Mouse (Mus musculus) ovary, postnatal 10 days (tissue): Measurements from ENCODE around the gene Mrgpra9.
"Not testable (repeated sequence)": the region's sequence is repeated elsewhere in the genome, so short reads cannot be mapped to it uniquely, and the experiment has no call there.

ENCODE experiments used
- DNase-seq: peaks from one replicate; pipeline ENCODE4 v3.0.0; 2022; ENCODE audit warnings: low spot score

The Mrgpra9 gene

DNA sequence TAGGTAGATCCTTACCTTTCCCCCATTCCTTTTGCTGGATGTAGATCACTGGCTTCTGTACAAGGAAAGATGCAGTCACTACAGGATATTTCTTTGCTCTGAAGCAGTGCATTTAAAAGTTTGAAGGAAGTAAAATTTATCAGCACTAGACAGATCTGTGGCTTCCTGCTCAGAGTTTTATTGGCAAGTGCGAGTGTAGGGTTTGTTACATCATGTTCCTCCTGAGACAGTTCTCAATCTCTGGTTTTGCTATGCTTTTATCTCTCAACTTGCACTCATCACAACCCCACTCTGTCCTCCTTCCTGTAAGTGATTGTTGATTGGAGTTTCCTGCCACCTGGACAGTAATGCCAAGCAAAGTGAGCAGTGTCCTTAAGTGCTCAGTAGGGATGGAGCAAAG is at the start of gene Mrgpra9:
Gene Mrgpra9, minus strand, starts transcription at position 79 of the 400 bp plus-strand sequence.
- no peak for DNase-seq

- DNase-seq: not testable (repeated sequence)
Measured at GRCm38 (mm10) chr7:47299612-47300011, 47.0 kb upstream of the Mrgpra9 start.

- DNase-seq: not testable (repeated sequence)
Measured at GRCm38 (mm10) chr7:47271547-47271946, 18.9 kb upstream of the Mrgpra9 start.

DNA sequence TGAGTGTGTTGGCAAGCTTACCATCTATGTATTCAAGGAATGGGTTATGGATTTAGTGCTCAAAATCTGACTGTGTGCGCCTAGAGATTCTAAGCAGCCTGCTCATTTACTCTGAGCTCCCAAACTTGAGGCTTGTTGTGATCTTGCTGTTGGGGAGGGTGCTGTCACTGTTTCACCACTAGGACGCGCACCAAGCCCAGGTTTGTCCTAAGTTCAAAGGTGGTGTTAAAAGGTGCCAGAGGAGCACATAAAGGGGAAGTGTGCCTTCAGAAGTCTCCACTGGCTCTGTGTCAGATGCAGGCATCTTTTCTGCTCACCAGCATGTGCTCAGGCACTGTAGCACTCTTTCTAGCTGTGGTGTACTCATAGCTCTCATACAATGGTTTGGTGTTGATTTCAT is 8.0 kb downstream of the Mrgpra9 start:
- no peak for DNase-seq

- DNase-seq: no peak
Measured at GRCm38 (mm10) chr7:47204830-47205229, 47.8 kb downstream of the Mrgpra9 start, which contains the start of gene Mrgpra6. TSS of gene Mrgpra6 (minus strand) at chr7:47204920.

DNA sequence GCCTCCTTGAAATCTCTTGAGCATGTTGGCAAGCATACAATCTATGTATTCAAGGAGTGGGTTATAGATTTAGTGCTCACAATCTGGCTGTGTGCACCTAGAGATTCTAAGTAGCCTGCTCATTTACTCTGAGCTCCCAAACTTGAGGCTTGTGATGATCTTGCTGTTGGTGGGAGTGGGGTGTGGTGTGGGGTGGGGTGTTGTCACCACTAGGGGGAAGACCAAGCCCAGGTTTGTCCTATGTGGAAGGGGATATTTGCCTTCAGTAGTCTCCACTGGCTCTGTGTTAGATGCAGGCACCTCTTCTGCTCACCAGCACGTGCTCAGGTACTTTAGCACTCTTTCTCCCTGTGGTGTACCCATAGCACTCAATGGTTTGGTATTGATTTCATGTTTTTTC is 57.4 kb downstream of the Mrgpra9 start:
- DNase-seq: no peak
